Mouse (Mus musculus): Measurements from ENCODE around the gene Lman2l. TPM values are rescaled to one million over a fixed set of nuclear protein-coding genes. Genes with fewer than 3 reads are reported as not detected.

Gene Lman2l
- 10 to 100 TPM; 17.3 to 23.8 TPM for total RNA-seq (2021)

DNA sequence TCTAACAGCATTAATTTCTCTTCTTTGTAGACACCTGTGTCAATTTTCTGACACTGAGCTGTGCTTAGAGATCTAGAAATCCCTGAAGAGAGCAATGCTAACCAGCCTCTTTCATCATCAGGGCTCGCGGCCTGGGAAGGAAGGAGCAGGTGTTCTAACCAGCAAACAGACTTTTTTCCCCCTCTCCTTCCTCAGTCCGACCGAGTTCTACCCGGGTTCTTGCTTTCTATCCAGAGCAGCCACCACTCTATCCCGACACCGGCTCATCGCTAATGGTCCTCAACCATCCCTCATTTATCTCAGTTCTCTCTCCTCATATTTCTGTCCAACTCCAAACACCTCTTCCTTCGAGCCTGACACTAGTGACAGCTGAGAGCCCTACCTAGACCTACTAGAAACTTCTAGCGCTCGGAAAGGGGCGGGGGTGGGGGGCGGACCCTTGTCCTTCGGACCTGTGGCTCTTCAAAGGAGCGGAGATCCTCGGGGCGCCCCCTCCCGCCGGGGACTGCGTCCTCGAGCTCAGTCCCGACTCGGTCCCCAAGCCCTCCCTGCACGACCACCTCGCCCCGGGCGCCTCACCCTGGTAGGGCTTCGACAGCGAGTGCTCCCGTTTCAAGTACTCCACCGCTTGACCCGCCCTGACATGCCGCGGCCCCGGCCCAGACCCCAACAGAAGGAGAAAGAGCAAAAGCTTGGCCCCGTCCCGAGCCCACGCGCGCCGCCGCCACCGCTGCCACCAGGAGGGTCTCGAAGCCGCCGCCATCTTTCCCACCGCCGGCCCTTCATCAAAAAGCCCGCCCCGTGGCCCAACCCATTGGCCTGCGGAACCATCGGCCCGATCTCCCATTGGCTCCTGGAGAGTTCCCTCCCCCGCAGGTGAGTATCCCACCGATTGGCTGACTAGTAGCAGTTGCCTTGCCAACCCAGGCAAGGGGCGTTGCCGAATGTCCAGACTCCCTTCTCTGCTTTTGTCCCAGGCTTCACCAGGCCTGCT is at the start of gene Lman2l:
Gene Lman2l, minus strand, starts transcription at position 801 of the 994 bp plus-strand sequence.
- intact Hi-C loops (cut with DNase I): loop anchor here (2.0 to 5.0 kb wide), 2 partner anchors 26 to 48 kb away; partner anchors contain the start of gene Cnnm4
- peak; percentile 97 for DNase-seq

GRCm38 (mm10) chr1:36493299-36493698 is 48.2 kb upstream of the Lman2l start:
- DNase-seq: no peak
- intact Hi-C loops (cut with DNase I): loop anchor here (2.0 to 5.0 kb wide), 3 partner anchors 20 to 126 kb away; partner anchors contain the start of genes Kansl3 and Lman2l

- intact Hi-C loops (cut with DNase I): loop anchor here (2.0 to 5.0 kb wide), 3 partner anchors 20 to 125 kb away; partner anchors contain the start of genes Kansl3 and Lman2l
Measured at GRCm38 (mm10) chr1:36492416-36493139, 47.5 kb upstream of the Lman2l start.

DNA sequence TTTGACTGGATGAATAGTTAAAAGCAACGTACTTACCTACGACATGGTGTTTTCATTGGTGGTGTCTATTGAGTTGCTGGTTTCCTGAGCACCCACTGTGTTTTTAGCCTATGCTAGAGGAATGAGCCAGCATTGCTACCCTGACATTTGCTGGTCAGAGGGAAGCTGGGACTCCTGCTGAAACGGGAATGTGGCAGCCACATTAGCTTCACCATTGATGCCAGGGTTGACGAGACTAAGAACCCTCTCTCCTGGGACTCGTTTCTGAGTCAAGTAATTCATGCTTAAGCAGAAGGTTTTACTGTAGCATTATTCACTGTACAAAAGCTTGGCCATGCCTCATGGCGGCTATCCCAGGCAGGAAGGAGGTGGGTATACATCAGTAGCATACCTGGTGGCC is 44.6 kb upstream of the Lman2l start:
- intact Hi-C loops (cut with DNase I): loop anchor here (5.0 kb wide), 2 partner anchors 42 to 122 kb away; partner anchors contain the start of genes Kansl3 and Lman2l
- no peak for DNase-seq

More at GRCm38 (mm10) chr1:36492416-36493139, 47.5 kb upstream of the Lman2l start:
- peak; percentile 83 to 85 for DNase-seq

DNA sequence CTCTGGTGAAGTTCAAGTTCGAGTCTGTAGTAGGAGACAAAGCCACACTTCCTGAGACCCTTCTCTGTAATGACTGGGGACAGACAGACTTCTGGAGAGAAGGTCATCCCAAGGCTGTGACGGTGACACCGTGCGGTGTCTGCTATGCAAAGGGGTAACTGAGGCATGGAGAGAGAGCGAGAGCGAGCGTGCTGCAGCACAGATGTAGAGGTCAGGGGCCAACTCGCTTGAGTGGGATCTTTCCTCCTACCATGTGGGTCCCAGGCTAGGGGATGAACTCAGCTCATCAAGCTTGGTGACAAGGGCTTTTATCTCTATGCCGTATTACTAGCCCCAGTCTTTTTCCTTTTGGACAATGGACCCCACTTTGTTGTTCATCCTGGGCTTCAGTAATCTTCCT is 42.0 kb upstream of the Lman2l start:
- no peak for DNase-seq
- intact Hi-C loops (cut with DNase I): no loop called here

- no peak for DNase-seq
- intact Hi-C loops (cut with DNase I): no loop called here
Measured at GRCm38 (mm10) chr1:36485080-36485479, 40.0 kb upstream of the Lman2l start.

DNA sequence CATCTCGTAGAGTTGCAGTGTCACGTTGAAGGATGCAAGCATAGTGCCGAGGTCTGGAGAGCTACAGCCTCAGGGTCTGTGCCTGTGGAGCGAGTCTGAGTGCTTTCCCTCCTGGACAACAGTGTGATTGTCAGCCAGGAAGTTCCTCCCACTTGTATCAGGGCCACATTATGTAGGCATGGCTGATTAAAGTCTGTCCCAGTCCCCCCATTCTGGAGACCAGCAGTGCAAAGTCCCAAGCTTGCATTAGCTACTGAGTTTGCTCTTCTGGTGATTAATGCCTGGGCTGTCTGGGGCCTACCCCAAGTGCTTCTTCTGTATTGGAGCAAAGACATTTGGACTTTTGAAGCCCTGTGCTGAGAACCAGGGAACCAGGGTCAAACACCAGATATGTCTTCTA is 38.8 kb upstream of the Lman2l start:
- no peak for DNase-seq
- intact Hi-C loops (cut with DNase I): no loop called here

GRCm38 (mm10) chr1:36479903-36480899 is 35.1 kb upstream of the Lman2l start:
- peak in 1 of 2 experiments; percentile 32 for DNase-seq
- intact Hi-C loops (cut with DNase I): no loop called here

DNA sequence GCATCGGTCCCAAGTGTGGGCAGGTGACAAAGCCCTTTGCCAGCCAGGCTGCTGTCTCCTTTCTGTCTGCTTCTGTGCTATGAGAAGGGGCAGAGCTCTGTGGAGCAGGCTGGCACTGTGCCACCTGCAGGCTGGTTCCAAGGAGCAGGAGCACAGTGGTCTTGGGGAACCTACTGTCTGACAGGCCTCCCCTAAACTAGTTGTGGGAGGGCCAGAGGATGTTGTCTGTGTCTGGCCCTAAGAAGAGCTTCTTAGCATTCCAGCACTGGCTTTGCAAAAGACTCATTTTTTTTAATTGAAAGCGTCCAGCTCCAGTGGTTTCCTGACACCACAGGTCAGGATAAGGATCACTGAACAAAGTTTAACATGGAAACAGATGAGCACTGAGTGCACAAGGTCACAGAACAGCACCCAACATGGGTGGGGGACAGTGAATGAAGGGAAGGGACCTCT is 33.3 kb upstream of the Lman2l start:
- intact Hi-C loops (cut with DNase I): no loop called here
- peak in 1 of 2 experiments; percentile 18 for DNase-seq

DNA sequence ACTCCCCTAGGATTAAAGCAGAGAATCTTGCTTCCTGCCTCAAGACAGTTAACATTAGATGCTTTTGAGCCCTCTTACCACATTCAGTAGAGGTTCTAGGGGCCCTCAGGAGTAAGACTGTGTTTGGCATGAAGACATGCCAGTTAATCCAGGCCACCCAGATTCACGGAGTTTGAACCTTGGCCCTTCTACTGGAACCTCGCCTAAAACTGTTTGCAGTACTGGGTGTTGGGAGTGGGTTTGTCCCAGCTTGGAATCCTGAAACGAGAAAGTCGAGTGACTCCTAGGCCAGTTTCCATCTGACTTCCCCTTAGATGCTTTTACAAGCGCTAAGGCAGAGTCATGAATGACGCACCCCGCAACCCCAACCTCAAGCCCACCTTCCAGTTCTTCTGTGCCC is 31.4 kb upstream of the Lman2l start:
- intact Hi-C loops (cut with DNase I): no loop called here
- no peak for DNase-seq

DNA sequence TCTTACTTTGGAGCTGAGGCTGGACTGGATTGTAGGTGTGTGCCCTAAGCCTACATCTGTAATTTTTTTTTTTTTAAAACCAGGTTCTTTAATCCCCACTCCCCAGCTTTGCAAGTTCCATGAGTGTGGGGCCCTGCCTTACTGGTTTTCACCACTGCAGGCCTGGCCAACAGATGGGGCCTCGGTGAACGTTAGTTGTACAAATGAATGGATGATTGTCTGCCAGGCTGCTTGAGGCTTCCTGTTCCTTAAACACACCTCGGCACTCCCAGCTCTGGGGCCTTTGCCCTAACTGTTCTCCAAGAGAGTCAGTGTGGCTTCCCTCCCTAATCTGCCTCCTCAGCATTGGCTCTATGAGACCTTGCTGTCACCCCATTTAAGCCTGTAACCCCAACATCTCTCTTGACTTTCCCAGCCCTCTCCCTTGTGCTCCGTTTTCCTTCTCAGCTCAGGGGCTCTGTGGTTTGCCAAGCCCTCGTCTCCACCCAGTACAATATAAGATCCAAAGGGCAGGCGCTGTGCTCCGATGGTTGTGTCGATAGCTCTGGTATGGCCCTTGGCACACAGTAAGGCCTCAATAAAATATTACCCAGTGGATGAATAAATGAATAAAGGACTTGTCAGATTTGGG is 30.5 kb upstream of the Lman2l start:
- DNase-seq: no peak
- intact Hi-C loops (cut with DNase I): no loop called here

- intact Hi-C loops (cut with DNase I): no loop called here
Measured at GRCm38 (mm10) chr1:36474646-36475045, 29.6 kb upstream of the Lman2l start.

GRCm38 (mm10) chr1:36473211-36473780 is 28.2 kb upstream of the Lman2l start:
- intact Hi-C loops (cut with DNase I): loop anchor here (2.0 kb wide), 1 partner anchor 20 kb away; no protein-coding TSS in a partner anchor
- DNase-seq: no peak

More at GRCm38 (mm10) chr1:36474646-36475045, 29.6 kb upstream of the Lman2l start:
- DNase-seq: no peak

GRCm38 (mm10) chr1:36472106-36472440 is 27.0 kb upstream of the Lman2l start:
- intact Hi-C loops (cut with DNase I): loop anchor here (2.0 kb wide), 1 partner anchor 21 kb away; no protein-coding TSS in a partner anchor
- DNase-seq: no peak

DNA sequence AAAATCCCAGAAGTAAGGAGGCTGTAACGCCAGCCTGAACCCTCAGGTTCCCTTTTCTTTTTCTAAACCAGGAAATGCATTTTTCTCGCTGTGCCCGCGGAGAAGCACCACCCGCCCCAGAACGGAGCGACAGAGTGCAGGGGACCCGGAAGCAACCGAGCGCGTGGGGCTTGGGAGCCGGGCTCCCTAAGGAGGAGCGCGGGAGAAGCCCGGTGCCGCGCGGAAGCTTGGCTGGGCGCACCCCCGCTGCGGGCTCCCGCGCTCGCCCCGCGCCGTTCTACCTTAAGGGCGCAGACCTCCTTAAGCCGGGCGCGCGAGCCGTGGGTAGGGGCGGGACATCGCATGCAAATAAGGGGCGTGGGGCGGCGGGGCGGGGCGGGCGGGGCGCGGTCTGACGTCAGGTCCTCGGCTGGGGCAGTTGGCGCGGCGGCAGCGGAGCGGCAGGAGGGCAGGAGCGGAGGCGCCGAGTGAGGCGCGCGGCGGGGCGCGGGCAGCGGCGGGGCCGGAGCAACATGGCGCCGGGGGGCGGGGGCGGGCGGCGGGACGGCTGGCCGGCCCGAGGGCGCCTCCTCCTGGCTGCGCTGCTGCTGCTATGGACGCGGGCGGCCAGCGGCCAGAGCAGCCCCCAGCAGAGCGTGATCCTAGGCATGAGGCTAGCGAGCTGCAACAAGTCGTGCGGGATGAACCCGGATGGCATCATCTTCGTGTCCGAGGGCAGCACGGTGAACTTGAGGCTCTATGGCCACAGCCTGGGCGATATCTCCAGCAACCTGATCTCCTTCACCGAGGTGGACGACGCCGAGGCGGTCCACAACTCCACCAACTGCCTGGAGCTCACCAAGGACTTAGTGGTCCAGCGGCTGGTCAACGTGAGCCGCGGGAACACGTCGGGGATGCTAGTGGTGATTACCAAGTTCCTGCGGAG is 26.4 kb upstream of the Lman2l start, which contains the start of gene Cnnm4:
Gene Cnnm4, plus strand, starts transcription at position 440 of the 925 bp plus-strand sequence.
- intact Hi-C loops (cut with DNase I): loop anchor here (1.0 to 2.0 kb wide), 4 partner anchors 21 to 163 kb away; partner anchors contain the start of genes Kansl3 and Lman2l
- DNase-seq: peak; percentile 89 to 92

- DNase-seq: peak; percentile 47 to 53
- intact Hi-C loops (cut with DNase I): loop anchor here (2.0 kb wide), 2 partner anchors 25 to 101 kb away; partner anchors contain the start of genes Kansl3 and Lman2l
Measured at GRCm38 (mm10) chr1:36469811-36470444, 24.9 kb upstream of the Lman2l start.

DNA sequence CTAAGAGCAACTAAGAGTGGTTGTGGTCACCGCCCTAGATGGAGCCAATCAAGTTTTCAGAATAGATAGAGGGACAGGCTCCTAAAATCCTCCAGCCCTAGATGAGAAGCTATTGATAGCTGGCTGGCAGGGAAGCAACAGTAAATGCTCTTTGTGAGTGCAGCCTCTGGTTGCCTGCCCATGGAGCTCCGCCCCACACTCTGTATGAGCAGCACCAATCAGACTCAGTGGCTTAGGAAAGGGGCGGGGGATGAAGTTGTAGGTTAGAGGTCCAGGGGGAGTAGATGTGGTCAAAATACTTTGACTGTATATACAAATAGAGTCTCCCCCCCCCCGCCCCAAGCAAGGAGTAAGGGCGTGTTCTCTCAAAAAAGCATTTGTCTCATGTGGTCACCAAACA is 22.4 kb upstream of the Lman2l start:
- intact Hi-C loops (cut with DNase I): no loop called here

More for the DNA sequence above, 22.4 kb upstream of the Lman2l start:
- DNase-seq: no peak
